Comparison of ENCODE assay signal across 9 mouse cellular contexts in genomic region chr13:113515162-113515600, GRCm38 (mm10).
A peak's percentile ranks its signal among the peaks of the same experiment; 100 is the strongest.
DNase-seq lines count a peak whose midpoint lies in the region; ATAC-seq and TF ChIP-seq lines count a peak whose summit lies in the region.
"Had no signal": no experiment of that assay in that cellular context is flagged by ENCODE, and none has a peak within 500 bp of the region (broad histone marks: within the 10 kb centered on the region; RNA-seq: fewer than 3 reads in every experiment).

No protein-coding gene starts in this region.

- TF ChIP-seq CTCF in gastrocnemius, adult 2 months (IDR thresholded peaks at IDR 0.05), result no peak
- TF ChIP-seq CTCF in hindbrain, postnatal 0 days (IDR thresholded peaks at IDR 0.05; ENCODE audit: low read depth), result peak; percentile 43

- no peaks in the 10 kb centered on the region for H3K36me3 ChIP-seq in hindbrain, postnatal 0 days (ENCODE audit: insufficient read depth, low read length)
- H3K36me3 ChIP-seq: hindbrain, embryonic 15.5 days had no signal

- no peaks in the 10 kb centered on the region for H3K4me1 ChIP-seq in hindbrain, postnatal 0 days (ENCODE audit: insufficient read depth, low read length)
- H3K4me1 ChIP-seq: hindbrain, embryonic 15.5 days had no signal

- H3K9me3 ChIP-seq in hindbrain, postnatal 0 days (ENCODE audit: low read length), result 0 out of 2 replicates have a peak, but pooled peaks cover 2% of the 10 kb centered on the region
- H3K9me3 ChIP-seq: hindbrain, embryonic 15.5 days had no signal

- no peak for DNase-seq in gastrocnemius, adult 2 months
- DNase-seq in gastrocnemius, postnatal 10 days, result no peak
- DNase-seq in 416B (ENCODE audit: low read depth), result peak; percentile 1
- DNase-seq in embryo, embryonic 10.5 days (ENCODE audit: low spot score), result peak; percentile 64
- peak; percentile 42 for DNase-seq in hindbrain, postnatal 0 days (ENCODE audit: low spot score)
- DNase-seq in lung, postnatal 4 days, result peak; percentile 48 to 60
- DNase-seq in urinary bladder, adult 2 months (ENCODE audit: low spot score), result no peak
- DNase-seq in urinary bladder, adult 18-20 months (ENCODE audit: low spot score in 2 of 2), result no peak

- intact Hi-C loops in gastrocnemius, adult 2 months (cut with DNase I), result no loop called here

- no peaks in the 10 kb centered on the region for H3K27me3 ChIP-seq in hindbrain, postnatal 0 days (ENCODE audit: insufficient read depth, low read length)
- H3K27me3 ChIP-seq: hindbrain, embryonic 15.5 days had no signal

- no peak for ATAC-seq in hindbrain, postnatal 0 days

- H3K27ac ChIP-seq in gastrocnemius, adult 2 months, result peak overlapping the region; percentile 20; the same call in 1 of the 2 replicates
- H3K27ac ChIP-seq in hindbrain, postnatal 0 days, result no peak overlapping the region
- H3K27ac ChIP-seq: hindbrain, embryonic 15.5 days had no signal

- H3K9ac ChIP-seq in hindbrain, postnatal 0 days (replicated peaks; ENCODE audit: low read length), result no peak overlapping the region
- H3K9ac ChIP-seq: hindbrain, embryonic 15.5 days had no signal

- H3K4me2 ChIP-seq in hindbrain, postnatal 0 days (ENCODE audit: low read depth, low read length), result no peak overlapping the region
- H3K4me2 ChIP-seq: hindbrain, embryonic 15.5 days had no signal

- H3K4me3 ChIP-seq in gastrocnemius, adult 2 months, result no peak overlapping the region
- no peak overlapping the region for H3K4me3 ChIP-seq in hindbrain, postnatal 0 days (ENCODE audit: low read length)
- H3K4me3 ChIP-seq: hindbrain, embryonic 15.5 days had no signal

- WGBS in hindbrain, postnatal 0 days, result 27% methylated on average over 7 of the region's 7 CpGs

Comparison
In these comparisons a context has a peak if more than half of its experiments do, and no peak if none do; other contexts are left out.
1. DNase-seq: peak in 416B (single experiment), embryo, embryonic 10.5 days (single experiment), hindbrain, postnatal 0 days (single experiment) and lung, postnatal 4 days (2 of 2); none in gastrocnemius, adult 2 months (single experiment), gastrocnemius, postnatal 10 days (single experiment), urinary bladder, adult 2 months (single experiment) and urinary bladder, adult 18-20 months (0 of 2).